In the genomic region with DNA sequence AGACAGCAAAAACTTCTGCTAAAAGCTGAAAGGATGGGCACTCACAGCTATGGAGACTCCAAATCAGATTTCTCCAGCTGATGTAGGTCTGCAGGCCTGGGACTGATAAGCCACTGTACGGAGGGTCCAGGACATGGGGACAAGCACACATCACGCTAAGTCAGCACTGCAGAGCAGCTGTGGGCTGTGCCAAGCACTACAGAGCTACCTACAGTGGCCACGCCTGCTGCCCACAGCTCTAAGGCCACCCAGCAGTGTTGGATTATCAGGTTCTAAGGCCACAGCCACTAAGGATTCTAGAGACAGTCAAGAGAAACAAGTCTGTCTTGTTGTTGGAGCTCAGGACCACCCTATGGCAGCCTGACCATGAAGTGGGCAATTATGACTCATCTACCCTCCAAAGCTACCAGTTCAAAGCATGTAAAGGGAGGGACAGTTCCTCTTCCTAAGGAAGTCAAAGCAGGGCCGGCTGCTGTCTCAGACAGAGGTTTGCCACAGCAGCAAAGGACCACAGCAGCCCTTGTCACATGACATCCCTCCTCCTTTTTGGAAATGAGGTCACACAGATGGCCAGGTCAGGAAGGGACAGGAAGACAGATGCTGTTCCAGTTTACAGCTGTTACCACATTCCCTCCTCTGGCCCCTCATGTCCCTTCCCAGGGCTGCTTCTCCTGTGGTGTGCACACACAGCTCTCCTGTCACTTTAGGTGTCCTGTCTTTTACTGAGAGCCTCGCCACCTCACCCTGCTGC, we compare ENCODE assay signal across 8 mouse cellular contexts. TPM values are rescaled to one million over a fixed set of nuclear protein-coding genes. Genes with fewer than 3 reads are reported as not detected.
DNase-seq lines count a peak whose midpoint lies in the region; ATAC-seq and TF ChIP-seq lines count a peak whose summit lies in the region.

No protein-coding gene starts in this region.

- dilution Hi-C loops in CH12.LX (cut with MboI; ENCODE audit: extremely low pct_ligation_motif_present, extremely low pct_unique_long_range_greater_than_20kb, low sequenced_read_pairs) = no loop called here

- ATAC-seq in limb, embryonic 15.5 days (ENCODE audit: insufficient number of reproducible peaks, low FRiP score, low TSS enrichment, low read depth) = no peak

- peaks cover 8 to 57% of the 10 kb centered on the region in 2 experiments for H3K36me3 ChIP-seq in CH12.LX (replicated peaks in 1 of 2; ENCODE audit: control insufficient read depth in 1 of 2, insufficient read depth in 1 of 2, low read length in 1 of 2)
- H3K36me3 ChIP-seq in limb, embryonic 15.5 days = peaks cover 14% of the 10 kb centered on the region

- DNase-seq in CH12.LX (ENCODE audit: extremely low read depth) = peak; percentile 66
- peak; percentile 63 for DNase-seq in embryo, embryonic 10 days (ENCODE audit: low spot score)
- DNase-seq in heart, postnatal 14 days = peak; percentile 30 to 35
- peak; percentile 34 for DNase-seq in retina, adult 2 months (ENCODE audit: low read depth, low spot score)
- no peak for DNase-seq in adipocyte (ENCODE audit: low spot score)
- no peak for DNase-seq in cerebellum, adult 18-20 months
- no peak for DNase-seq in layer of hippocampus, adult 18-20 months (ENCODE audit: low spot score in 2 of 2)

- WGBS in limb, embryonic 15.5 days = 74% methylated on average over 5 of the region's 5 CpGs

- TF ChIP-seq RAD21 in CH12.LX (IDR thresholded peaks at IDR 0.05; ENCODE audit: low read depth, low read length) = no peak

- no peaks in the 10 kb centered on the region; the same call in 1 of the 2 replicates for H3K79me2 ChIP-seq in CH12.LX (replicated peaks; ENCODE audit: control insufficient read depth, extremely low read depth, insufficient read depth, poor library complexity, severe bottlenecking)

- H3K4me2 ChIP-seq in CH12.LX (ENCODE audit: insufficient read depth, low read depth, poor library complexity, severe bottlenecking) = no peak overlapping the region
- no peak overlapping the region for H3K4me2 ChIP-seq in limb, embryonic 15.5 days

- in situ Hi-C loops in CH12.LX (cut with MboI; ENCODE audit: low pct_ligation_motif_present, low pct_unique_long_range_greater_than_20kb, low sequenced_read_pairs) = no loop called here

- no peak overlapping the region for H3K4me3 ChIP-seq in CH12.LX (replicated peaks in 1 of 3; ENCODE audit: low read depth in 2 of 3, low read length in 2 of 3, poor library complexity in 1 of 3)
- H3K4me3 ChIP-seq in limb, embryonic 15.5 days = no peak overlapping the region

- H3K9ac ChIP-seq in CH12.LX (ENCODE audit: insufficient read depth, low read depth) = no peak overlapping the region
- no peak overlapping the region for H3K9ac ChIP-seq in limb, embryonic 15.5 days

- intact Hi-C loops in heart, postnatal 14 days (cut with DNase I) = loop anchor here (5.0 kb wide), 2 partner anchors 48 to 68 kb away; no protein-coding TSS in a partner anchor

- H3K27me3 ChIP-seq in CH12.LX (replicated peaks) = no peaks in the 10 kb centered on the region
- H3K27me3 ChIP-seq in limb, embryonic 15.5 days = no peaks in the 10 kb centered on the region

- peak; percentile 52; the same call in 1 of the 2 replicates for TF ChIP-seq EP300 in CH12.LX (IDR thresholded peaks at IDR 0.05; ENCODE audit: low read length)

- no peak for TF ChIP-seq POLR2A in CH12.LX (IDR thresholded peaks at IDR 0.05; ENCODE audit: low read depth, low read length)

- no peak overlapping the region for H3K27ac ChIP-seq in CH12.LX (ENCODE audit: insufficient read depth, low read depth)
- H3K27ac ChIP-seq in limb, embryonic 15.5 days = peak overlapping the region; percentile 47; the same call in 1 of the 2 replicates

- TF ChIP-seq CTCF in CH12.LX (conservative IDR thresholded peaks at IDR 0.05 in 1 of 2, IDR thresholded peaks at IDR 0.05 in 1 of 2; ENCODE audit: low read depth in 2 of 2, low read length in 2 of 2) = no peak

- peaks cover 17 to 40% of the 10 kb centered on the region in 2 experiments for H3K4me1 ChIP-seq in CH12.LX (ENCODE audit: control insufficient read depth in 1 of 2, insufficient read depth in 2 of 2)
- peaks cover 15% of the 10 kb centered on the region; the same call in 1 of the 2 replicates for H3K4me1 ChIP-seq in limb, embryonic 15.5 days

- no peaks in the 10 kb centered on the region for H3K9me3 ChIP-seq in CH12.LX (replicated peaks; ENCODE audit: low read length)
- no peaks in the 10 kb centered on the region for H3K9me3 ChIP-seq in limb, embryonic 15.5 days

TF ChIP-seq in CH12.LX, 34 proteins besides CTCF, POLR2A, EP300 and RAD21:
- TF ChIP-seq JUND (conservative IDR thresholded peaks at IDR 0.05; ENCODE audit: low read depth, low read length) = 0 out of 2 replicates have a peak, but pooled peaks have one; percentile 7
- TF ChIP-seq NRF1 (IDR thresholded peaks at IDR 0.05; ENCODE audit: low read depth, low read length) = no peak
- TF ChIP-seq MEF2A (IDR thresholded peaks at IDR 0.05; ENCODE audit: borderline replicate concordance, low read depth, low read length) = no peak
- no peak for TF ChIP-seq MAX (IDR thresholded peaks at IDR 0.05; ENCODE audit: low read length)
- TF ChIP-seq SMC3 (IDR thresholded peaks at IDR 0.05; ENCODE audit: low read depth, low read length) = no peak
- 0 out of 2 replicates have a peak, but pooled peaks have one; percentile 3 for TF ChIP-seq USF1 (IDR thresholded peaks at IDR 0.05; ENCODE audit: low read depth, low read length)
- 0 out of 2 replicates have a peak, but pooled peaks have one; percentile 24 for TF ChIP-seq IRF4 (IDR thresholded peaks at IDR 0.05; ENCODE audit: low read depth, low read length)

RNA-seq across cellular contexts. Expression of gene Mad1l1, which starts 56.4 kb away (rescaled TPM):
- total RNA-seq in CH12.LX (2012; rRNA removed) (28.9 and 35.8 TPM in 2 replicates), CH12.LX (2014; rRNA removed) (24.8 and 28.0 TPM in 2 replicates)
- polyA plus RNA-seq in CH12.LX (2012; ENCODE audit: insufficient read length, low read depth) = 45.6 and 53.5 TPM in 2 replicates
- 10 to 100 TPM; 14.7 to 14.8 TPM for total RNA-seq in heart, postnatal 14 days (2021)
- 42.9 and 44.7 TPM in 2 replicates for polyA plus RNA-seq in limb, embryonic 15.5 days (2015; fragmentation: Nextera tagmentation; extraction: Ambion mirVana)
- total RNA-seq in layer of hippocampus, adult 18-20 months (2021) = 10 to 100 TPM; 14.1 to 16.9 TPM

RNA-seq across cellular contexts. Expression of gene Nudt1, which starts 56.5 kb away (rescaled TPM):
- total RNA-seq in CH12.LX (2012; rRNA removed) (69.4 and 90.1 TPM in 2 replicates), CH12.LX (2014; rRNA removed) (73.7 and 74.6 TPM in 2 replicates)
- 75.2 and 80.5 TPM in 2 replicates for polyA plus RNA-seq in CH12.LX (2012; ENCODE audit: insufficient read length, low read depth)
- total RNA-seq in heart, postnatal 14 days (2021) = 10 to 100 TPM in 1 of 2 experiments, 1 to 10 TPM in 1; 10.0 to 12.2 TPM
- polyA plus RNA-seq in limb, embryonic 15.5 days (2015; fragmentation: Nextera tagmentation; extraction: Ambion mirVana) = 34.6 and 37.4 TPM in 2 replicates
- total RNA-seq in layer of hippocampus, adult 18-20 months (2021) = 1 to 10 TPM; 4.0 to 5.1 TPM

Comparison
In these comparisons a context has a peak if more than half of its experiments do, and no peak if none do; other contexts are left out.
1. DNase-seq: peak in CH12.LX (single experiment), embryo, embryonic 10 days (single experiment), heart, postnatal 14 days (2 of 2) and retina, adult 2 months (single experiment); none in adipocyte (single experiment), cerebellum, adult 18-20 months (0 of 2) and layer of hippocampus, adult 18-20 months (0 of 2).
2. RNA of gene Nudt1, which starts 56.5 kb away (total RNA-seq): 69.4 to 90.1 TPM in CH12.LX; 10.0 to 12.2 TPM in heart, postnatal 14 days and 4.0 to 5.1 TPM in layer of hippocampus, adult 18-20 months; every median in the first group is over 4 times any median in the second.